Mouse (Mus musculus) cerebellum, postnatal 36 days (tissue): ENCODE data around the gene P2rx1.

Experiments
- DNase-seq, 2 experiments: peaks; one replicate each; pipeline ENCODE4 v3.0.0; 2021 to 2022; ENCODE audit warnings: mixed read lengths in 2 of 2

P2rx1 gene

GRCm38 (mm10) chr11:72989044-72989443 is 9.9 kb upstream of the P2rx1 start:
- no peak for DNase-seq

GRCm38 (mm10) chr11:72990688-72991087 is 8.2 kb upstream of the P2rx1 start:
- DNase-seq, result no peak

- no peak for DNase-seq
Measured at GRCm38 (mm10) chr11:72991961-72992360, 6.9 kb upstream of the P2rx1 start.

GRCm38 (mm10) chr11:72996346-72996745 is 2.6 kb upstream of the P2rx1 start:
- no peak for DNase-seq

GRCm38 (mm10) chr11:72996781-72997180 is 2.1 kb upstream of the P2rx1 start:
- DNase-seq, result no peak

GRCm38 (mm10) chr11:72997529-72998326 is 1.2 kb upstream of the P2rx1 start:
- DNase-seq, result no peak

- DNase-seq, result peak; percentile 65 to 71
Measured at GRCm38 (mm10) chr11:73001029-73001428, 2.1 kb downstream of the P2rx1 start.

GRCm38 (mm10) chr11:73006377-73006776 is 7.5 kb downstream of the P2rx1 start:
- peak; percentile 71 to 72 for DNase-seq

GRCm38 (mm10) chr11:73007113-73007512 is 8.2 kb downstream of the P2rx1 start:
- no peak for DNase-seq

- peak; percentile 50 to 55 for DNase-seq
Measured at GRCm38 (mm10) chr11:73007698-73008481, 9.0 kb downstream of the P2rx1 start.

- no peak for DNase-seq
Measured at GRCm38 (mm10) chr11:73008826-73009225, 9.9 kb downstream of the P2rx1 start.

GRCm38 (mm10) chr11:73009531-73010274 is 10.8 kb downstream of the P2rx1 start:
- DNase-seq, result peak; percentile 75 to 78

- no peak for DNase-seq
Measured at GRCm38 (mm10) chr11:73013981-73014380, 15.1 kb downstream of the P2rx1 start.

GRCm38 (mm10) chr11:73014831-73015344 is 16.0 kb downstream of the P2rx1 start:
- peak; percentile 74 to 79 for DNase-seq

- peak; percentile 74 to 77 for DNase-seq
Measured at GRCm38 (mm10) chr11:73015391-73016102, 16.6 kb downstream of the P2rx1 start.

GRCm38 (mm10) chr11:73016103-73016420 is 17.2 kb downstream of the P2rx1 start:
- no peak for DNase-seq

- DNase-seq, result peak; percentile 96 to 98
Measured at GRCm38 (mm10) chr11:73018471-73019146, 19.7 kb downstream of the P2rx1 start, which contains the start of gene Camkk1. Camkk1 (plus strand) TSS chr11:73019008.

- peak; percentile 59 to 63 for DNase-seq
Measured at GRCm38 (mm10) chr11:73019147-73019795, 20.4 kb downstream of the P2rx1 start.

GRCm38 (mm10) chr11:73020953-73021800 is 22.3 kb downstream of the P2rx1 start:
- DNase-seq, result no peak

GRCm38 (mm10) chr11:73023099-73023498 is 24.2 kb downstream of the P2rx1 start:
- DNase-seq, result peak; percentile 74 to 78
